Mouse (Mus musculus): ENCODE measurements around the gene Ghrl.

DNA sequence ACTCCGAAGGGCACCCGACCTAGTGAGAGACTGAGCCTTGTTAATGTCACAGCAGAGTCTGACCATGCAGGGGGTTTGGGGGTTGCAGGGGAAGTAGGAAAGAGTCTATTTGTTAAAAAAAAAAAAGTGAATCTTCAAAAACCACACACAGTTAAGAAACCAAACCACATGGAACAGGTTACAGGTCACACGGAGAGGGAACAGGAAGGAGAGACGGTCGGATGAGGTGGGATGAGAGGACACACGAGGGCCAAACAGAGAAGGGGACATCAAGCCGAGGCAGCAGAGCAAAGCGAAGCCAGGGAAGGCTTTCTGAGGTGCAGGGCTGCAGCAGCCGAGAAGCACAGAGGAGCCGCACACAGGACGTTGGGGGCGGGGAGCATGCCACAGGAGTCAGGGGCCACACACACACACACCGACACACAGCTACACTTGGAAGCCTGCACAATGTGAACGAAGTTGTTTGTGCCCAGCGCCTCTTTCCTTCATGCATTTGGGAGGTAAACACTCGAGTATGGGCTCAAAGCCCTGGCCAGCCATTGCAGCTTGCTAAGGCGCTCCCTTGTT lies 29.5 kb upstream of the Ghrl start:
- no peak for TF ChIP-seq CTCF (IDR thresholded peaks at IDR 0.05)
- TF ChIP-seq EP300 (IDR thresholded peaks at IDR 0.05) = no peak

All from lung, postnatal 0 days (tissue).